Mouse (Mus musculus) liver, embryonic 11.5 days (tissue): Measurements from ENCODE around the gene Rab20. TPM values are rescaled to one million over a fixed set of nuclear protein-coding genes. Genes with fewer than 3 reads are reported as not detected.

ENCODE experiments used
- ATAC-seq: fragments of 200-750 bp; cut with Nextera tagmentation; replicated peaks from 2 replicates; pipeline ENCODE4 v1.8.0; 2017; ENCODE audit warnings: moderate number of reproducible peaks, mild to moderate bottlenecking, moderate TSS enrichment, moderate library complexity; ENCODE audit not compliant: low FRiP score
- DNase-seq: peaks from one replicate; pipeline ENCODE4 v3.0.0-alpha.2; 2017; ENCODE audit warnings: low spot score
- H3K27ac ChIP-seq: fragments of 300-500 bp; sonication (generic); 2 replicates; pipeline ENCODE4 v1.5.1; 2014; ENCODE audit warnings: mild to moderate bottlenecking, low read depth, low read length, control low read depth
- H3K27me3 ChIP-seq: fragments of 300-500 bp; sonication (generic); replicated peaks from 2 replicates; pipeline ENCODE4 v1.6.1; 2014; ENCODE audit warnings: low read length, mixed read lengths; ENCODE audit not compliant: control insufficient read depth, insufficient read depth
- H3K36me3 ChIP-seq: fragments of 300-500 bp; sonication (generic); 2 replicates; pipeline ENCODE4 v1.6.1; 2014; ENCODE audit warnings: mild to moderate bottlenecking, low read length, moderate library complexity, mixed read lengths; ENCODE audit not compliant: control insufficient read depth, insufficient read depth
- H3K4me1 ChIP-seq: fragments of 300-500 bp; sonication (generic); replicated peaks from 2 replicates; pipeline ENCODE4 v1.6.1; 2014; ENCODE audit warnings: low read length, mixed read lengths; ENCODE audit not compliant: control insufficient read depth, insufficient read depth
- H3K4me2 ChIP-seq: fragments of 300-500 bp; sonication (generic); 2 replicates; pipeline ENCODE4 v1.6.1; 2014; ENCODE audit warnings: mild to moderate bottlenecking, control low read depth, moderate library complexity
- H3K4me3 ChIP-seq: fragments of 300-500 bp; sonication (generic); 2 replicates; pipeline ENCODE4 v1.5.1; 2014; ENCODE audit warnings: low read depth, low read length, control low read depth
- H3K9ac ChIP-seq: fragments of 300-500 bp; sonication (generic); 2 replicates; pipeline ENCODE4 v1.6.1; 2014; ENCODE audit warnings: low read depth, low read length, control low read depth
- H3K9me3 ChIP-seq: fragments of 300-500 bp; sonication (generic); 2 replicates; pipeline ENCODE4 v1.6.1; 2016; ENCODE audit warnings: low read length, inconsistent platforms, mixed read lengths; ENCODE audit not compliant: control insufficient read depth
- WGBS: fragments of 180-500 bp; shearing (Covaris S2); extraction: QIAGEN DNeasy Blood & Tissue Kit; methylation state at CpG from one replicate; pipeline ENCODE4 v1.1.7; 2014; 5-methylcytosine and 5-hydroxymethylcytosine counted together
- polyA plus RNA-seq: library from polyadenylated mRNA; unstranded; fragments of >200 nt; fragmentation: Nextera tagmentation; extraction: Ambion mirVana; gene quantifications from 2 replicates; pipeline ENCODE4 v1.2.1, GENCODE M21; 2014

Gene Rab20
- polyA plus RNA-seq, 1 experiment from 2014 or later = 4.5 TPM

GRCm38 (mm10) chr8:11419232-11419631 lies 59.3 kb downstream of the Rab20 start:
- no peaks in the 10 kb centered on the region for H3K36me3 ChIP-seq

GRCm38 (mm10) chr8:11417762-11418161 lies 60.7 kb downstream of the Rab20 start:
- DNase-seq (no peak), ATAC-seq (no peak)
- Histone ChIP-seq H3K4me1 (0 out of 2 replicates have a peak, but pooled peaks cover 3% of the 10 kb centered on the region), H3K4me3 (no peak overlapping the region), H3K36me3 (no peaks in the 10 kb centered on the region), H3K9ac (no peak overlapping the region), H3K27ac (no peak overlapping the region), H3K4me2 (no peak overlapping the region), H3K9me3 (no peaks in the 10 kb centered on the region), H3K27me3 (no peaks in the 10 kb centered on the region)
- WGBS = 80% methylated on average over 13 of the region's 13 CpGs

More at GRCm38 (mm10) chr8:11419232-11419631, 59.3 kb downstream of the Rab20 start:
- Histone ChIP-seq H3K4me2 (no peak overlapping the region), H3K4me1 (no peaks in the 10 kb centered on the region), H3K9ac (no peak overlapping the region), H3K27ac (no peak overlapping the region), H3K4me3 (no peak overlapping the region), H3K27me3 (no peaks in the 10 kb centered on the region), H3K9me3 (no peaks in the 10 kb centered on the region)
- WGBS = 40% methylated on average over 6 of the region's 6 CpGs
- DNase-seq (no peak), ATAC-seq (no peak)

GRCm38 (mm10) chr8:11415089-11415488 lies 63.4 kb downstream of the Rab20 start:
- H3K9ac ChIP-seq = no peak overlapping the region
- H3K4me1 ChIP-seq = 0 out of 2 replicates have a peak, but pooled peaks cover 3% of the 10 kb centered on the region
- no peak overlapping the region for H3K4me3 ChIP-seq
- no peaks in the 10 kb centered on the region for H3K27me3 ChIP-seq
- no peak overlapping the region for H3K4me2 ChIP-seq
- H3K36me3 ChIP-seq = no peaks in the 10 kb centered on the region
- 84% methylated on average over 10 of the region's 10 CpGs for WGBS
- DNase-seq (no peak), ATAC-seq (no peak)
- H3K27ac ChIP-seq = no peak overlapping the region
- H3K9me3 ChIP-seq = no peaks in the 10 kb centered on the region

GRCm38 (mm10) chr8:11414304-11414703 lies 64.2 kb downstream of the Rab20 start:
- Histone ChIP-seq H3K4me1 (0 out of 2 replicates have a peak, but pooled peaks cover 3% of the 10 kb centered on the region), H3K4me2 (no peak overlapping the region), H3K9me3 (no peaks in the 10 kb centered on the region), H3K9ac (no peak overlapping the region), H3K4me3 (no peak overlapping the region), H3K36me3 (no peaks in the 10 kb centered on the region), H3K27me3 (no peaks in the 10 kb centered on the region), H3K27ac (no peak overlapping the region)
- DNase-seq (no peak), ATAC-seq (no peak)
- 55% methylated on average over 8 of the region's 8 CpGs for WGBS

- DNase-seq (no peak), ATAC-seq (no peak)
- Histone ChIP-seq H3K4me1 (0 out of 2 replicates have a peak, but pooled peaks cover 3% of the 10 kb centered on the region), H3K36me3 (no peaks in the 10 kb centered on the region), H3K27ac (no peak overlapping the region), H3K27me3 (no peaks in the 10 kb centered on the region), H3K9me3 (no peaks in the 10 kb centered on the region), H3K9ac (no peak overlapping the region), H3K4me3 (no peak overlapping the region), H3K4me2 (no peak overlapping the region)
- WGBS = 73% methylated on average over 5 of the region's 5 CpGs
Measured at GRCm38 (mm10) chr8:11412450-11412849, 66.1 kb downstream of the Rab20 start.

GRCm38 (mm10) chr8:11411504-11412124 lies 66.9 kb downstream of the Rab20 start:
- Histone ChIP-seq H3K9me3 (no peaks in the 10 kb centered on the region), H3K9ac (no peak overlapping the region), H3K27ac (no peak overlapping the region), H3K4me3 (no peak overlapping the region), H3K36me3 (no peaks in the 10 kb centered on the region), H3K4me1 (0 out of 2 replicates have a peak, but pooled peaks cover 3% of the 10 kb centered on the region), H3K4me2 (no peak overlapping the region), H3K27me3 (no peaks in the 10 kb centered on the region)
- ATAC-seq (no peak), DNase-seq (no peak)
- WGBS = 80% methylated on average over 12 of the region's 12 CpGs

GRCm38 (mm10) chr8:11405722-11406481 lies 72.6 kb downstream of the Rab20 start:
- WGBS = 54% methylated on average over 13 of the region's 13 CpGs
- H3K36me3 ChIP-seq = no peaks in the 10 kb centered on the region
- no peak overlapping the region for H3K27ac ChIP-seq
- no peak overlapping the region for H3K4me2 ChIP-seq
- H3K4me1 ChIP-seq = no peaks in the 10 kb centered on the region
- no peak for DNase-seq
- ATAC-seq = 0 out of 2 replicates have a peak, but pooled peaks have one; percentile 20
- no peaks in the 10 kb centered on the region for H3K27me3 ChIP-seq
- H3K9ac ChIP-seq = no peak overlapping the region
- no peak overlapping the region for H3K4me3 ChIP-seq
- no peaks in the 10 kb centered on the region for H3K9me3 ChIP-seq

- Histone ChIP-seq H3K36me3 (no peaks in the 10 kb centered on the region), H3K4me3 (no peak overlapping the region), H3K27ac (no peak overlapping the region), H3K9ac (no peak overlapping the region), H3K9me3 (no peaks in the 10 kb centered on the region), H3K27me3 (no peaks in the 10 kb centered on the region), H3K4me1 (no peaks in the 10 kb centered on the region), H3K4me2 (no peak overlapping the region)
- WGBS = 76% methylated on average over 4 of the region's 4 CpGs
- ATAC-seq (no peak), DNase-seq (no peak)
Measured at GRCm38 (mm10) chr8:11404614-11405013, 73.9 kb downstream of the Rab20 start.
